Mouse (Mus musculus): Measurements from ENCODE around the gene Zfp599. TPM values are rescaled to one million over a fixed set of nuclear protein-coding genes. Genes with fewer than 3 reads are reported as not detected.

Gene Zfp599
- total and polyA plus RNA-seq, 3 experiments: 7.6 to 12.1 TPM; not detected in 1

DNA sequence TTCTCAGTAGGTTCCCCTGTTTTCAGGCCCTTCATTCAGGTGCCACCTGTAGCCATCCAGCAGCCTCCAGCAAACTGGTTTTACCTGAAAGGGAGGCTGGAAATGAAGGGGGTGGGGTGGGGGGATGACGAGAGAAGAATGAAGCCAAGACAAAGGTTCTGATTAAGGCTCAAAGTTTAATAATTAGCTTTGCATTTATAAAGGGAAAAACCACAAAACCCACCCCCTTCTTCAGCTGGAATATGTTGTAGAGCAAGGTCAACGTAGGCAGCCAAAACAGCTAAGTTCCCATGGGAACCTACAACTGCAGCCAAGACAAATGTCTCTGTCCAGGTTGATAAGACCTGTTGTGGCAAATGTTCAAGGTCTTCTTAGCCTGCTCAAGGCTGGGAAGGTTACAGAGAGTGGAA, 45.9 kb downstream of the Zfp599 start (continued):
- no peak; the same call in 1 of the 2 replicates for TF ChIP-seq MXI1 (IDR thresholded peaks at IDR 0.05; ENCODE audit: low read depth, low read length)
- TF ChIP-seq CHD2 (IDR thresholded peaks at IDR 0.05; ENCODE audit: low read length): no peak
- no peak for TF ChIP-seq USF1 (IDR thresholded peaks at IDR 0.05; ENCODE audit: low read depth, low read length)
- TF ChIP-seq BHLHE40 (IDR thresholded peaks at IDR 0.05; ENCODE audit: borderline replicate concordance, low read depth, low read length): no peak

Other genes with a start within 250 kb of the Zfp599 start
- gene Elavl3, start 207.9 kb downstream of the Zfp599 start, total RNA-seq (2012; rRNA removed): 0.15 and 0.20 TPM in 2 replicates
- gene Elavl3, start 207.9 kb downstream of the Zfp599 start, polyA plus RNA-seq (2012; ENCODE audit: insufficient read depth in 1 of 2, insufficient read length in 2 of 2, low read depth in 1 of 2, low replicate concordance in 2 of 2, missing spikeins in 1 of 2): 1 to 10 TPM in 1 of 2 experiments, not detected in 1; 1.1 TPM
- gene Gm49318, start 188.6 kb downstream of the Zfp599 start, total RNA-seq (2012; rRNA removed): not detected in 2 replicates
- gene Gm49318, start 188.6 kb downstream of the Zfp599 start, polyA plus RNA-seq (2012; ENCODE audit: insufficient read depth in 1 of 2, insufficient read length in 2 of 2, low read depth in 1 of 2, low replicate concordance in 2 of 2, missing spikeins in 1 of 2): not detected
- 16.7 and 19.2 TPM in 2 replicates for gene Zfp653, start 188.5 kb downstream of the Zfp599 start, total RNA-seq (2012; rRNA removed)
- 10 to 100 TPM in 1 of 2 experiments, not detected in 1; 40.4 TPM for gene Zfp653, start 188.5 kb downstream of the Zfp599 start, polyA plus RNA-seq (2012; ENCODE audit: insufficient read depth in 1 of 2, insufficient read length in 2 of 2, low read depth in 1 of 2, low replicate concordance in 2 of 2, missing spikeins in 1 of 2)
- 167 and 183 TPM in 2 replicates for gene Ecsit, start 174.5 kb downstream of the Zfp599 start, total RNA-seq (2012; rRNA removed)
- 100 to 1,000 TPM in 1 of 2 experiments, 10 to 100 TPM in 1; 87.6 to 211 TPM for gene Ecsit, start 174.5 kb downstream of the Zfp599 start, polyA plus RNA-seq (2012; ENCODE audit: insufficient read depth in 1 of 2, insufficient read length in 2 of 2, low read depth in 1 of 2, low replicate concordance in 2 of 2, missing spikeins in 1 of 2)
- gene Cnn1, start 160.7 kb downstream of the Zfp599 start, total RNA-seq (2012; rRNA removed): 0.10 and 0.19 TPM in 2 replicates
- under 1 TPM in 1 of 2 experiments, not detected in 1; 0.06 TPM for gene Cnn1, start 160.7 kb downstream of the Zfp599 start, polyA plus RNA-seq (2012; ENCODE audit: insufficient read depth in 1 of 2, insufficient read length in 2 of 2, low read depth in 1 of 2, low replicate concordance in 2 of 2, missing spikeins in 1 of 2)
- gene Elof1, start 142.7 kb downstream of the Zfp599 start, total RNA-seq (2012; rRNA removed): 390 and 421 TPM in 2 replicates
- 100 to 1,000 TPM in 1 of 2 experiments, not detected in 1; 505 TPM for gene Elof1, start 142.7 kb downstream of the Zfp599 start, polyA plus RNA-seq (2012; ENCODE audit: insufficient read depth in 1 of 2, insufficient read length in 2 of 2, low read depth in 1 of 2, low replicate concordance in 2 of 2, missing spikeins in 1 of 2)
- 5.8 and 15.6 TPM in 2 replicates for gene Acp5, start 124.2 kb downstream of the Zfp599 start, total RNA-seq (2012; rRNA removed)
- 10 to 100 TPM in 1 of 2 experiments, not detected in 1; 17.4 TPM for gene Acp5, start 124.2 kb downstream of the Zfp599 start, polyA plus RNA-seq (2012; ENCODE audit: insufficient read depth in 1 of 2, insufficient read length in 2 of 2, low read depth in 1 of 2, low replicate concordance in 2 of 2, missing spikeins in 1 of 2)
- gene Pigyl, start 103.0 kb downstream of the Zfp599 start, total RNA-seq (2012; rRNA removed): 80.2 and 103 TPM in 2 replicates
- 100 to 1,000 TPM in 1 of 2 experiments, not detected in 1; 146 TPM for gene Pigyl, start 103.0 kb downstream of the Zfp599 start, polyA plus RNA-seq (2012; ENCODE audit: insufficient read depth in 1 of 2, insufficient read length in 2 of 2, low read depth in 1 of 2, low replicate concordance in 2 of 2, missing spikeins in 1 of 2)
- not detected in 2 replicates for gene Zfp872, start 71.8 kb downstream of the Zfp599 start, total RNA-seq (2012; rRNA removed)
- gene Zfp872, start 71.8 kb downstream of the Zfp599 start, polyA plus RNA-seq (2012; ENCODE audit: insufficient read depth in 1 of 2, insufficient read length in 2 of 2, low read depth in 1 of 2, low replicate concordance in 2 of 2, missing spikeins in 1 of 2): not detected
- gene Zfp809, start 34.2 kb downstream of the Zfp599 start, total RNA-seq (2012; rRNA removed): 58.6 and 67.8 TPM in 2 replicates
- 100 to 1,000 TPM in 1 of 2 experiments, not detected in 1; 101 TPM for gene Zfp809, start 34.2 kb downstream of the Zfp599 start, polyA plus RNA-seq (2012; ENCODE audit: insufficient read depth in 1 of 2, insufficient read length in 2 of 2, low read depth in 1 of 2, low replicate concordance in 2 of 2, missing spikeins in 1 of 2)
- gene Zfp810, start 47.8 kb upstream of the Zfp599 start, total RNA-seq (2012; rRNA removed): not detected in 2 replicates
- gene Zfp810, start 47.8 kb upstream of the Zfp599 start, polyA plus RNA-seq (2012; ENCODE audit: insufficient read depth in 1 of 2, insufficient read length in 2 of 2, low read depth in 1 of 2, low replicate concordance in 2 of 2, missing spikeins in 1 of 2): under 1 TPM in 1 of 2 experiments, not detected in 1; 0.13 TPM
- gene Anln, start 129.3 kb upstream of the Zfp599 start, total RNA-seq (2012; rRNA removed): 93.3 and 105 TPM in 2 replicates
- gene Anln, start 129.3 kb upstream of the Zfp599 start, polyA plus RNA-seq (2012; ENCODE audit: insufficient read depth in 1 of 2, insufficient read length in 2 of 2, low read depth in 1 of 2, low replicate concordance in 2 of 2, missing spikeins in 1 of 2): 100 to 1,000 TPM in 1 of 2 experiments, 10 to 100 TPM in 1; 93.3 to 114 TPM
- gene 9530077C05Rik, start 151.6 kb upstream of the Zfp599 start, total RNA-seq (2012; rRNA removed): 4.1 and 4.5 TPM in 2 replicates
- 1 to 10 TPM in 1 of 2 experiments, not detected in 1; 6.9 TPM for gene 9530077C05Rik, start 151.6 kb upstream of the Zfp599 start, polyA plus RNA-seq (2012; ENCODE audit: insufficient read depth in 1 of 2, insufficient read length in 2 of 2, low read depth in 1 of 2, low replicate concordance in 2 of 2, missing spikeins in 1 of 2)
- not detected in 2 replicates for gene Gm17545, start 194.4 kb upstream of the Zfp599 start, total RNA-seq (2012; rRNA removed)
- gene Gm17545, start 194.4 kb upstream of the Zfp599 start, polyA plus RNA-seq (2012; ENCODE audit: insufficient read depth in 1 of 2, insufficient read length in 2 of 2, low read depth in 1 of 2, low replicate concordance in 2 of 2, missing spikeins in 1 of 2): not detected
- gene Rp9, start 209.8 kb upstream of the Zfp599 start, total RNA-seq (2012; rRNA removed): 334 and 405 TPM in 2 replicates
- 100 to 1,000 TPM; 225 to 417 TPM for gene Rp9, start 209.8 kb upstream of the Zfp599 start, polyA plus RNA-seq (2012; ENCODE audit: insufficient read depth in 1 of 2, insufficient read length in 2 of 2, low read depth in 1 of 2, low replicate concordance in 2 of 2, missing spikeins in 1 of 2)
- gene Bbs9, start 215.8 kb upstream of the Zfp599 start, total RNA-seq (2012; rRNA removed): 15.1 and 18.5 TPM in 2 replicates
- 10 to 100 TPM in 1 of 2 experiments, not detected in 1; 19.5 TPM for gene Bbs9, start 215.8 kb upstream of the Zfp599 start, polyA plus RNA-seq (2012; ENCODE audit: insufficient read depth in 1 of 2, insufficient read length in 2 of 2, low read depth in 1 of 2, low replicate concordance in 2 of 2, missing spikeins in 1 of 2)

All from MEL (cell line).